Mouse (Mus musculus) brown adipose tissue, adult 24 weeks (tissue): ENCODE data around the gene Abhd17a. TPM values are rescaled to one million over a fixed set of nuclear protein-coding genes. Genes with fewer than 3 reads are reported as not detected.

ENCODE experiments used
- H3K27ac ChIP-seq: fragments of 200-500 bp; replicated peaks from 2 replicates; pipeline ENCODE4 v1.5.1; 2012; ENCODE audit warnings: low read depth, mild to moderate bottlenecking, low read length
- H3K4me1 ChIP-seq: fragments of 200-500 bp; 2 replicates; pipeline ENCODE4 v1.6.1; 2012; ENCODE audit warnings: low read length, mixed read lengths; ENCODE audit not compliant: control insufficient read depth, insufficient read depth, insufficient read length
- H3K4me3 ChIP-seq: fragments of 200-500 bp; 2 replicates; pipeline ENCODE4 v1.5.1; 2012; ENCODE audit warnings: low read depth, mild to moderate bottlenecking, low read length, moderate library complexity; ENCODE audit not compliant: insufficient read depth
- polyA plus RNA-seq: library from polyadenylated mRNA; stranded (reverse); fragments of >200 nt; gene quantifications from 2 replicates; pipeline ENCODE4 v1.2.4, GENCODE M21; 2012; ENCODE audit not compliant: missing spikeins, insufficient read depth, insufficient read length

Gene Abhd17a
- polyA plus RNA-seq = 76.3 and 81.6 TPM in 2 replicates

GRCm38 (mm10) chr10:80589879-80590854 lies at the start of gene Abhd17a:
Gene Abhd17a, minus strand, starts transcription at chr10:80590341.
- Histone ChIP-seq H3K4me3 (peak within 1 kb of the TSS; percentile 96), H3K4me1 (peaks cover 17% of the 10 kb centered on the region), H3K27ac (peak within 1 kb of the TSS; percentile 70)

- H3K4me3 ChIP-seq = no peak overlapping the region
- no peak overlapping the region for H3K27ac ChIP-seq
- peaks cover 2% of the 10 kb centered on the region; the same call in 1 of the 2 replicates for H3K4me1 ChIP-seq
Observed at GRCm38 (mm10) chr10:80635345-80635744, 45.2 kb upstream of the Abhd17a start.

- Histone ChIP-seq H3K27ac (no peak overlapping the region), H3K4me1 (peaks cover 36% of the 10 kb centered on the region), H3K4me3 (no peak overlapping the region)
Observed at GRCm38 (mm10) chr10:80628925-80629324, 38.8 kb upstream of the Abhd17a start.

DNA sequence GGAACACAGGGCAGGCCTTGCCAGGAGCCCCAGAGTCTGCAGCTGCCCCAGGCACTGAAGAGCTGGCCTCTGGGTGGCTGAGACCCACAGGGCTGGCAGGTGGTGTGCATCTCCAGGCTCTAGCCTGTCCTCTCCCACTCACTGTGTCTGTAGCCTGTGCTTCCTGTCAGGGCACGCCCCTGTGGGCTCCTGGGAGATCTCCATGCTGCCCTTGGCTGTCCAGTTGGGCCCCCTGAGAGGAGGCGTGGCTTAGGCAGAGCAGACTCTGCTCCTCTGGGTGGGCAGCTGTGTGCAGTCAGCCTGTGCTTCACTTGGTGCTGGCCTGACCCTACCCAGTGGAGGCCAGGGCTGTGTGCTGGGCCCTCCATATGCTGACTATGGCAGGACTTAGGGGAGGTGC lies 37.5 kb upstream of the Abhd17a start:
- Histone ChIP-seq H3K4me1 (peaks cover 36% of the 10 kb centered on the region), H3K4me3 (no peak overlapping the region), H3K27ac (no peak overlapping the region)

GRCm38 (mm10) chr10:80625764-80626163 lies 35.6 kb upstream of the Abhd17a start:
- Histone ChIP-seq H3K4me3 (no peak overlapping the region), H3K4me1 (peaks cover 36% of the 10 kb centered on the region), H3K27ac (no peak overlapping the region)

- H3K4me1 ChIP-seq = peaks cover 18% of the 10 kb centered on the region
- peak overlapping the region; percentile 88 for H3K27ac ChIP-seq
- H3K4me3 ChIP-seq = peak overlapping the region; percentile 87
Observed at GRCm38 (mm10) chr10:80623457-80624191, 33.5 kb upstream of the Abhd17a start.

GRCm38 (mm10) chr10:80622661-80623456 lies 32.7 kb upstream of the Abhd17a start, which contains the start of gene Csnk1g2:
Gene Csnk1g2, plus strand, starts transcription at chr10:80622838.
- Histone ChIP-seq H3K4me1 (peaks cover 12% of the 10 kb centered on the region), H3K4me3 (peak within 1 kb of the TSS; percentile 87), H3K27ac (peak within 1 kb of the TSS; percentile 88)

DNA sequence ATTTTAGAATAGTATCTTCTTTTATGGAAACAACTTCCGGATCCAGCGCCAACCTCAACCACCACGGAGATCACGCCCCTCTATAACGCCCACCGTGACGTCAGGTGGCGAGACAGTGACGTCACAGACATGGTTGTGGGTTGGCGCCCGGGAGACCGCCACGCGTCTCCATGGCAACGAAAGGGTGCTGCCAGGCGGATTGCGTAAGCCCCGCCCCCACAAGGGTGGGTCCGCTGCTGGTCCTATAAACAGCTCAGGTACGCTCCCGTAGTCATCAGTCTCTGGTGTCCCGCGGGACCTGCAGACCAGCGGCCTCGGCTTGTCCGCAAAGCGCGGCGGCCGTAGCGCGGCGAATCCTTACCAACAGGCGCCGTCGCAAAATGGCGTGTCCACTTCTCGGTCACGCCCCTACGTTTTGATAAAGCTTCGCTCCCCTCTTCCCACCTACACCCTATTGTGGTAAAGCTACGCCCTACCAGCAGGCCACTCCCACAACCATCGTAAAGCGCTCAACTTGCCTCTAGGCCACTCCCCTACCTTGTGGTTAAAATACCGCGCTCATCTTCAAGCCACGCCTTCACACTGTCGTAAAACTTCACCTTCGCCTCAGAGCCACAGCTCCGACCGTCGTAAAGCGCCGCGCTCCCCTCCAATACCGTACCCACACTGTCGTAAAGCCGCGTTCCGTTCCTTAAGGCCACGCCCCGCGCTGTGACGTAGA lies 32.0 kb upstream of the Abhd17a start:
- Histone ChIP-seq H3K27ac (peak overlapping the region; percentile 85), H3K4me3 (peak overlapping the region; percentile 68), H3K4me1 (peaks cover 5% of the 10 kb centered on the region; the same call in 1 of the 2 replicates)

DNA sequence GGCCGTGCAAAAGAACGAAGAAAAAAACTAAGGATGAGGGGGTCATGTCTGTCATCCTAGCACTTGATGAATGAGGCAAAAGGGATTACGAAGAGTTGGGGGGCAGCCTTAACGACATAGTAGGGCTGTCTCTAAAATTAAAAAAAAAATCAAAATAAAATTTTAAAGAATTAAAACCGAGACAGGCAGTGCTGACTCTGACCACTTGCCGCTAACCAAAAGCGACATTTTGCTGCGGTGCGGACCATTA lies 31.5 kb upstream of the Abhd17a start:
- H3K4me3 ChIP-seq = peak overlapping the region; percentile 68
- peaks cover 5% of the 10 kb centered on the region; the same call in 1 of the 2 replicates for H3K4me1 ChIP-seq
- peak overlapping the region; percentile 9; the same call in 1 of the 2 replicates for H3K27ac ChIP-seq

- Histone ChIP-seq H3K4me1 (peaks cover 5% of the 10 kb centered on the region; the same call in 1 of the 2 replicates), H3K4me3 (peak overlapping the region; percentile 68), H3K27ac (peak overlapping the region; percentile 9; the same call in 1 of the 2 replicates)
Observed at GRCm38 (mm10) chr10:80620796-80621689, 30.9 kb upstream of the Abhd17a start.

GRCm38 (mm10) chr10:80620365-80620764 lies 30.2 kb upstream of the Abhd17a start:
- H3K27ac ChIP-seq = no peak overlapping the region
- H3K4me1 ChIP-seq = peaks cover 5% of the 10 kb centered on the region; the same call in 1 of the 2 replicates
- no peak overlapping the region for H3K4me3 ChIP-seq

GRCm38 (mm10) chr10:80619465-80620244 lies 29.5 kb upstream of the Abhd17a start:
- Histone ChIP-seq H3K27ac (no peak overlapping the region), H3K4me3 (no peak overlapping the region), H3K4me1 (peaks cover 5% of the 10 kb centered on the region; the same call in 1 of the 2 replicates)

GRCm38 (mm10) chr10:80618181-80618580 lies 28.0 kb upstream of the Abhd17a start:
- peak overlapping the region; percentile 20 for H3K27ac ChIP-seq

More at GRCm38 (mm10) chr10:80618181-80618580, 28.0 kb upstream of the Abhd17a start:
- Histone ChIP-seq H3K4me3 (no peak overlapping the region), H3K4me1 (no peaks in the 10 kb centered on the region)
